Mouse (Mus musculus) cortical plate, adult 2 months (tissue): ENCODE measurements around the gene Fbxo2.

Experiments
- CTCF ChIP-seq: fragments of 200-500 bp; IDR thresholded peaks from 2 replicates; pipeline ENCODE4 v1.5.1; 2011; ENCODE audit warnings: mild to moderate bottlenecking, control low read depth, low read length; ENCODE audit not compliant: insufficient read depth; ENCODE audit errors: extremely low read depth
- POLR2A ChIP-seq: fragments of 200-500 bp; IDR thresholded peaks from 2 replicates; pipeline ENCODE4 v1.6.1; 2011; ENCODE audit warnings: mild to moderate bottlenecking, low read length, control low read depth; ENCODE audit not compliant: insufficient read depth; ENCODE audit errors: extremely low read depth

- TF ChIP-seq POLR2A (no peak), CTCF (no peak)
Observed at GRCm38 (mm10) chr4:148204061-148204872, 43.8 kb downstream of the Fbxo2 start.
